Mouse (Mus musculus) CH12.LX (cell line): ENCODE results near the gene Ppp4c. TPM values are rescaled to one million over a fixed set of nuclear protein-coding genes. Genes with fewer than 3 reads are reported as not detected.
A peak's percentile ranks its signal among the peaks of the same experiment; 100 is the strongest.

Experiments
- DNase-seq: peaks from one replicate; pipeline ENCODE4 v3.0.0-alpha.2; 2013; ENCODE audit errors: extremely low read depth
- H3K27ac ChIP-seq: 2 replicates; pipeline ENCODE4 v1.5.1; 2012; ENCODE audit warnings: low read depth, mild to moderate bottlenecking, control low read depth, moderate library complexity; ENCODE audit not compliant: insufficient read depth
- H3K27me3 ChIP-seq: replicated peaks from 2 replicates; pipeline ENCODE3; 2012; ENCODE audit warnings: inconsistent platforms
- H3K36me3 ChIP-seq, 2 experiments: replicated peaks in 1 of 2; 2 replicates each; pipeline versions ENCODE3 to v1.6.1; 2012; ENCODE audit warnings: inconsistent platforms in 1 of 2, low read length in 1 of 2, mild to moderate bottlenecking in 1 of 2, mixed read lengths in 1 of 2, moderate library complexity in 1 of 2; ENCODE audit not compliant: control insufficient read depth in 1 of 2, insufficient read depth in 1 of 2
- H3K4me1 ChIP-seq, 2 experiments: 2 replicates each; pipeline ENCODE4 v1.6.1; 2012; ENCODE audit warnings: inconsistent platforms in 1 of 2, moderate library complexity in 1 of 2; ENCODE audit not compliant: insufficient read depth in 2 of 2, control insufficient read depth in 1 of 2
- H3K4me2 ChIP-seq: 2 replicates; pipeline ENCODE4 v1.6.1; 2012; ENCODE audit warnings: low read depth, mild to moderate bottlenecking, control low read depth; ENCODE audit not compliant: poor library complexity, insufficient read depth, severe bottlenecking
- H3K4me3 ChIP-seq, 3 experiments: fragments of 150-350 bp in 1 of 3; sonication (generic) in 1 of 3; replicated peaks in 1 of 3; 2 replicates each; pipeline versions ENCODE3 to v1.5.1; 2011 to 2012; ENCODE audit warnings: low read depth in 2 of 3, low read length in 2 of 3, mild to moderate bottlenecking in 2 of 3, moderate library complexity in 2 of 3, control low read depth in 1 of 3, improper control_type of control experiment in 1 of 3, inconsistent platforms in 1 of 3, mixed read lengths in 1 of 3; ENCODE audit not compliant: poor library complexity in 1 of 3
- H3K79me2 ChIP-seq: replicated peaks from 2 replicates; pipeline ENCODE4 v1.6.1; 2012; ENCODE audit warnings: mild to moderate bottlenecking, moderate library complexity; ENCODE audit not compliant: control insufficient read depth, poor library complexity, insufficient read depth, severe bottlenecking; ENCODE audit errors: extremely low read depth
- H3K9ac ChIP-seq: 2 replicates; pipeline ENCODE4 v1.6.1; 2012; ENCODE audit warnings: low read depth, mild to moderate bottlenecking, control low read depth, moderate library complexity; ENCODE audit not compliant: insufficient read depth
- H3K9me3 ChIP-seq: replicated peaks from 2 replicates; pipeline ENCODE3; 2012; ENCODE audit warnings: low read length, inconsistent platforms, mixed read lengths
- CHD1 ChIP-seq: IDR thresholded peaks from 2 replicates; pipeline ENCODE4 v1.6.1; 2012; ENCODE audit warnings: low read depth, low read length, improper control_type of control experiment, inconsistent platforms
- CTCF ChIP-seq, 2 experiments: IDR thresholded peaks in 1 of 2; conservative IDR thresholded peaks in 1 of 2; 2 replicates each; pipeline ENCODE4 v1.5.1; 2011 to 2012; ENCODE audit warnings: low read depth in 2 of 2, low read length in 2 of 2, improper control_type of control experiment in 1 of 2, inconsistent platforms in 1 of 2, mild to moderate bottlenecking in 1 of 2, moderate library complexity in 1 of 2
- EP300 ChIP-seq: IDR thresholded peaks from 2 replicates; pipeline ENCODE4 v1.6.1; 2011; ENCODE audit warnings: low read length, improper control_type of control experiment
- HCFC1 ChIP-seq: IDR thresholded peaks from 2 replicates; pipeline ENCODE4 v1.6.1; 2012; ENCODE audit warnings: low read depth, mild to moderate bottlenecking, inconsistent platforms, low read length, improper control_type of control experiment
- IRF4 ChIP-seq: IDR thresholded peaks from 2 replicates; pipeline ENCODE4 v1.6.1; 2014; ENCODE audit warnings: low read depth, mild to moderate bottlenecking, inconsistent platforms, low read length, improper control_type of control experiment
- JUN ChIP-seq: IDR thresholded peaks from 2 replicates; pipeline ENCODE4 v1.6.1; 2011; ENCODE audit warnings: low read depth, mild to moderate bottlenecking, low read length, improper control_type of control experiment, moderate library complexity; ENCODE audit not compliant: insufficient read depth
- KAT2A ChIP-seq: IDR thresholded peaks from 2 replicates; pipeline ENCODE4 v1.6.1; 2012; ENCODE audit warnings: low read length, improper control_type of control experiment, inconsistent platforms; ENCODE audit not compliant: insufficient replicate concordance
- MAZ ChIP-seq: IDR thresholded peaks from 2 replicates; pipeline ENCODE4 v1.6.1; 2012; ENCODE audit warnings: low read depth, mild to moderate bottlenecking, inconsistent platforms, low read length, improper control_type of control experiment, moderate library complexity
- MEF2A ChIP-seq: IDR thresholded peaks from 2 replicates; pipeline ENCODE4 v1.6.1; 2014; ENCODE audit warnings: low read depth, mild to moderate bottlenecking, inconsistent platforms, low read length, improper control_type of control experiment, borderline replicate concordance
- MXI1 ChIP-seq: IDR thresholded peaks from 2 replicates; pipeline ENCODE4 v1.6.1; 2011; ENCODE audit warnings: mild to moderate bottlenecking, low read depth, low read length, improper control_type of control experiment
- MYC ChIP-seq: IDR thresholded peaks from 2 replicates; pipeline ENCODE4 v1.6.1; 2011; ENCODE audit warnings: low read depth, mild to moderate bottlenecking, improper control_type of control experiment, low read length
- NRF1 ChIP-seq: IDR thresholded peaks from 2 replicates; pipeline ENCODE4 v1.6.1; 2014; ENCODE audit warnings: low read depth, mild to moderate bottlenecking, inconsistent platforms, low read length, improper control_type of control experiment, moderate library complexity
- POLR2A ChIP-seq: IDR thresholded peaks from 2 replicates; pipeline ENCODE4 v1.6.1; 2011; ENCODE audit warnings: low read depth, mild to moderate bottlenecking, improper control_type of control experiment, low read length
- POLR2AphosphoS2 ChIP-seq: IDR thresholded peaks from 2 replicates; pipeline ENCODE4 v1.6.1; 2011; ENCODE audit warnings: low read depth, low read length, improper control_type of control experiment
- RCOR1 ChIP-seq: conservative IDR thresholded peaks from 2 replicates; pipeline ENCODE4 v1.6.1; 2012; ENCODE audit warnings: low read depth, mild to moderate bottlenecking, inconsistent platforms, low read length, improper control_type of control experiment
- SIN3A ChIP-seq: IDR thresholded peaks from 2 replicates; pipeline ENCODE4 v1.6.1; 2012; ENCODE audit warnings: low read length, improper control_type of control experiment, inconsistent platforms
- SMC3 ChIP-seq: IDR thresholded peaks from 2 replicates; pipeline ENCODE4 v1.6.1; 2011; ENCODE audit warnings: low read depth, low read length, improper control_type of control experiment
- TBP ChIP-seq: conservative IDR thresholded peaks from 2 replicates; pipeline ENCODE4 v1.6.1; 2011; ENCODE audit warnings: low read depth, low read length, improper control_type of control experiment
- UBTF ChIP-seq: IDR thresholded peaks from 2 replicates; pipeline ENCODE4 v1.6.1; 2012; ENCODE audit warnings: low read depth, mild to moderate bottlenecking, inconsistent platforms, low read length, improper control_type of control experiment, moderate library complexity
- USF2 ChIP-seq: conservative IDR thresholded peaks from 2 replicates; pipeline ENCODE4 v1.6.1; 2011; ENCODE audit warnings: low read depth, low read length, improper control_type of control experiment
- ZKSCAN1 ChIP-seq: IDR thresholded peaks from 2 replicates; pipeline ENCODE4 v1.6.1; 2012; ENCODE audit warnings: low read depth, inconsistent platforms, low read length, improper control_type of control experiment, borderline replicate concordance
- ZNF384 ChIP-seq: IDR thresholded peaks from 2 replicates; pipeline ENCODE4 v1.6.1; 2012; ENCODE audit warnings: low read depth, low read length, improper control_type of control experiment, inconsistent platforms
- dilution Hi-C: fragments of 300-500 bp; cut with MboI; formaldehyde crosslinking; loops from 2 replicates; pipeline ENCODE4 v1.14.3; 2020; ENCODE audit warnings: low sequenced_read_pairs; ENCODE audit not compliant: extremely low pct_unique_long_range_greater_than_20kb, extremely low pct_ligation_motif_present
- in situ Hi-C: fragments of 300-500 bp; cut with MboI; formaldehyde crosslinking; loops from 3 replicates; pipeline ENCODE4 v1.14.3; 2019; ENCODE audit warnings: low sequenced_read_pairs, low pct_ligation_motif_present, low pct_unique_long_range_greater_than_20kb, mixed read lengths
- polyA plus RNA-seq: library from polyadenylated mRNA; unstranded; fragments of >175 nt; gene quantifications from 2 replicates; pipeline ENCODE4 v1.2.1, GENCODE M21; 2012; ENCODE audit warnings: low read depth; ENCODE audit not compliant: insufficient read length
- total RNA-seq, 2 experiments: library from RNA; depleted of rRNA; stranded (reverse); fragments of 300-350 nt in 1 of 2; fragments of >200 nt in 1 of 2; gene quantifications; 2 replicates each; pipeline ENCODE4 v1.2.3; 2012 to 2014

Gene Ppp4c
- total and polyA plus RNA-seq, 3 experiments = 161 to 213 (median 195) TPM

- no peak for TF ChIP-seq ZKSCAN1
- TF ChIP-seq HCFC1 = peak; percentile 45; the same call in 1 of the 2 replicates
- no peak for TF ChIP-seq UBTF
- TF ChIP-seq NRF1 = 0 out of 2 replicates have a peak, but pooled peaks have one; percentile 8
- TF ChIP-seq JUN = no peak
- TF ChIP-seq MAZ = peak; percentile 67
- peak; percentile 87 for TF ChIP-seq SIN3A
- peak; percentile 80 for TF ChIP-seq MXI1
- TF ChIP-seq MYC = peak; percentile 28; the same call in 1 of the 2 replicates
- peak; percentile 46; the same call in 1 of the 2 replicates for TF ChIP-seq POLR2A
- no peak for TF ChIP-seq RCOR1
- no peak for TF ChIP-seq EP300
- peak; percentile 89 for TF ChIP-seq SMC3
- TF ChIP-seq CHD1 = 0 out of 2 replicates have a peak, but pooled peaks have one; percentile 57
- peak; percentile 40; the same call in 1 of the 2 replicates for TF ChIP-seq IRF4
- TF ChIP-seq, all 38 proteins: peak for 21
Measured at GRCm38 (mm10) chr7:126832036-126832598, 39.8 kb upstream of the Ppp4c start (continued).

- Histone ChIP-seq H3K27ac (no peak within 1 kb of the TSS), H3K36me3 (no peaks in the 10 kb centered on the region), H3K79me2 (no peaks in the 10 kb centered on the region), H3K4me3 (peak within 1 kb of the TSS; percentile 47 to 66 (median 57)), H3K4me2 (peak within 1 kb of the TSS; percentile 53), H3K4me1 (peaks cover 6 to 7% of the 10 kb centered on the region in 2 experiments; a peak in 3 of 4 replicates), H3K27me3 (peaks cover 46% of the 10 kb centered on the region), H3K9me3 (peaks cover 8% of the 10 kb centered on the region)
- dilution Hi-C loops (no loop called here), in situ Hi-C loops (no loop called here)
- no peak for TF ChIP-seq CTCF (conservative IDR thresholded peaks at IDR 0.05 in 1 of 2, IDR thresholded peaks at IDR 0.05 in 1 of 2; ENCODE audit: low read depth in 2 of 2, low read length in 2 of 2)
- no peak for TF ChIP-seq MYC
- TF ChIP-seq ZNF384 = no peak
- TF ChIP-seq MXI1 = no peak
- TF ChIP-seq, all 38 proteins: peak for 0
- no peak for DNase-seq
- peak within 1 kb of the TSS; percentile 31; the same call in 1 of the 2 replicates for H3K9ac ChIP-seq
Measured at GRCm38 (mm10) chr7:126831539-126831938, 39.2 kb upstream of the Ppp4c start, which contains the start of gene 4930451I11Rik. TSS of gene 4930451I11Rik (minus strand) at chr7:126831639.

GRCm38 (mm10) chr7:126825952-126826351, 33.7 kb upstream of the Ppp4c start:
- no peak overlapping the region for H3K4me3 ChIP-seq
- TF ChIP-seq SIN3A = no peak
- no peak for TF ChIP-seq RCOR1
- no peak for TF ChIP-seq KAT2A
- no peak for TF ChIP-seq TBP
- TF ChIP-seq POLR2AphosphoS2 = no peak
- TF ChIP-seq MEF2A = no peak
- TF ChIP-seq HCFC1 = no peak
- TF ChIP-seq USF2 = no peak
- in situ Hi-C loops = no loop called here
- H3K4me2 ChIP-seq = no peak overlapping the region
- peaks cover 57% of the 10 kb centered on the region for H3K27me3 ChIP-seq
- dilution Hi-C loops = no loop called here
- H3K9me3 ChIP-seq = no peaks in the 10 kb centered on the region
- no peaks in the 10 kb centered on the region for H3K79me2 ChIP-seq
- H3K9ac ChIP-seq = no peak overlapping the region
- DNase-seq = no peak
- H3K27ac ChIP-seq = no peak overlapping the region
- peaks cover 7 to 8% of the 10 kb centered on the region in 2 experiments; a peak in 2 of 4 replicates for H3K4me1 ChIP-seq
- H3K36me3 ChIP-seq = no peaks in the 10 kb centered on the region
